Mouse (Mus musculus) liver, adult 2 months (tissue): Measurements from ENCODE around the gene Shkbp1. TPM values are rescaled to one million over a fixed set of nuclear protein-coding genes. Genes with fewer than 3 reads are reported as not detected.

Source experiments
- DNase-seq: peaks from one replicate; pipeline ENCODE4 v3.0.0-alpha.2; 2011; ENCODE audit warnings: low read depth, low spot score; ENCODE audit errors: extremely low read depth
- H3K27ac ChIP-seq: fragments of 200-500 bp; replicated peaks from 2 replicates; pipeline ENCODE4 v1.5.1; 2012; ENCODE audit warnings: low read depth, mild to moderate bottlenecking, control low read depth, inconsistent platforms, low read length; ENCODE audit not compliant: insufficient read depth
- H3K27me3 ChIP-seq: fragments of 200-500 bp; 2 replicates; pipeline ENCODE4 v1.6.1; 2012; ENCODE audit warnings: mild to moderate bottlenecking, moderate library complexity, low read length, inconsistent platforms; ENCODE audit not compliant: control insufficient read depth, insufficient read depth
- H3K36me3 ChIP-seq: fragments of 200-500 bp; 2 replicates; pipeline ENCODE4 v1.6.1; 2012; ENCODE audit warnings: low read length, inconsistent platforms; ENCODE audit not compliant: control insufficient read depth, insufficient read depth
- H3K4me1 ChIP-seq: fragments of 200-500 bp; 2 replicates; pipeline ENCODE4 v1.6.1; 2011; ENCODE audit warnings: low read length; ENCODE audit not compliant: control insufficient read depth, insufficient read depth
- H3K4me3 ChIP-seq: fragments of 200-500 bp; 2 replicates; pipeline ENCODE4 v1.5.1; 2011; ENCODE audit warnings: low read depth, mild to moderate bottlenecking, control low read depth, low read length, moderate library complexity; ENCODE audit not compliant: insufficient read depth
- H3K79me2 ChIP-seq: fragments of 200-500 bp; 2 replicates; pipeline ENCODE4 v1.6.1; 2012; ENCODE audit warnings: inconsistent platforms, mild to moderate bottlenecking, low read length, moderate library complexity; ENCODE audit not compliant: control insufficient read depth, insufficient read depth
- H3K9ac ChIP-seq: fragments of 200-500 bp; 2 replicates; pipeline ENCODE4 v1.6.1; 2012; ENCODE audit warnings: low read depth, mild to moderate bottlenecking, control low read depth, inconsistent platforms, low read length
- CTCF ChIP-seq: fragments of 200-500 bp; IDR thresholded peaks from 2 replicates; pipeline ENCODE4 v1.5.1; 2011; ENCODE audit warnings: low read depth, low read length, control low read depth
- POLR2A ChIP-seq: fragments of 200-500 bp; IDR thresholded peaks from 2 replicates; pipeline ENCODE4 v1.6.1; 2011; ENCODE audit warnings: low read length, control low read depth; ENCODE audit not compliant: insufficient read depth; ENCODE audit errors: extremely low read depth
- WGBS: fragments of 180-500 bp; shearing (Covaris S2); methylation state at CpG from one replicate; pipeline ENCODE4 v1.1.7; 2018; 5-methylcytosine and 5-hydroxymethylcytosine counted together
- polyA plus RNA-seq: library from polyadenylated mRNA; depleted of rRNA; stranded (reverse); fragments of >200 nt; gene quantifications from 2 replicates; pipeline ENCODE4 v1.2.3, GENCODE M21; 2012
- total RNA-seq: library from RNA; depleted of rRNA; stranded (reverse); fragments of >200 nt; gene quantifications from 2 replicates; pipeline ENCODE4 v1.2.3, GENCODE M21; 2014

Shkbp1 gene
- total and polyA plus RNA-seq, 2 experiments, result 3.6 to 23.9 TPM

DNA sequence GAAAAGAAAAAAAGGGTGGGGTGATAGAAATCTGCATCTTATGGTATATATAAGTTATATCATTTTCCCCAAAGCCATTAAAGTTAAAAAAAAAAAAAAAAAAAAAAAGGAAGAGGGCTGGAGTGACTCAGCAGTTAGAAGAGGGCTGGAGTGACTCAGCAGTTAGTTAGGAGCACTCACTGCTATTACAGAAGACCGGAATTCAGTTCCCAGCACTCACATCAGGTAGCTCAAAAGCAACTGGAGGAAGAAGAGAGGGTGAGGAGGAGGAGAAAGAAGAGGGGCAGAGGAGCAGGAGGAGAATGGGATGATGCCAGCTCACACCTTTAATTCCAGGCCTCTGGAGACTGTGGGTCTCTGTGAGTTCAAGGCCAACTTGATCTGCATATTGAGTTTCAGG lies 27.4 kb upstream of the Shkbp1 start:
- Histone ChIP-seq H3K4me1 (no peaks in the 10 kb centered on the region), H3K36me3 (no peaks in the 10 kb centered on the region), H3K4me3 (no peak overlapping the region), H3K27me3 (no peaks in the 10 kb centered on the region), H3K9ac (no peak overlapping the region), H3K27ac (no peak overlapping the region), H3K79me2 (no peaks in the 10 kb centered on the region)
- TF ChIP-seq POLR2A (no peak), CTCF (no peak)
- 91% methylated on average over 1 of the region's 1 CpGs for WGBS
- no peak for DNase-seq

DNA sequence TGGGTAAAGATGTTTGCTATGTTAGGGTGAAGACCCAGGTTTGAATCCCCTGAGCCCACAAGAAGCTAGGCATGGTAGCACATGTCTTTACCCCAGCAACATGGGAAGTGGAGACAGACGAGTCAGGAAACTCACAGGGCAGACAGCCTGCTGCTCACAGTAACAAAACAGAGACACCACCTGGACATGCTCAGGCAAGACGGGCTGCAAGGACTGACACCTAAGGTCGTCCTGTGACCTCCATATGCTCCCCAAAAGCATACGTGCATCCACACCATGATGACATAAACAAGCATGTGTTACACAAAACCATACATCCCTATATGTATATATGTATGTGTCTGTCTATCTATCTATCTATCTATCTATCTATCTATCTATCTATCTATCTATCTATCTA lies 25.7 kb upstream of the Shkbp1 start:
- WGBS, result 72% methylated on average over 4 of the region's 4 CpGs
- TF ChIP-seq POLR2A, result no peak
- no peak for TF ChIP-seq CTCF
- no peak for DNase-seq
- H3K4me1 ChIP-seq, result no peaks in the 10 kb centered on the region
- no peak overlapping the region for H3K4me3 ChIP-seq
- H3K27ac ChIP-seq, result no peak overlapping the region
- no peaks in the 10 kb centered on the region for H3K79me2 ChIP-seq
- H3K9ac ChIP-seq, result no peak overlapping the region
- 0 out of 2 replicates have a peak, but pooled peaks cover 3% of the 10 kb centered on the region for H3K27me3 ChIP-seq
- H3K36me3 ChIP-seq, result no peaks in the 10 kb centered on the region

DNA sequence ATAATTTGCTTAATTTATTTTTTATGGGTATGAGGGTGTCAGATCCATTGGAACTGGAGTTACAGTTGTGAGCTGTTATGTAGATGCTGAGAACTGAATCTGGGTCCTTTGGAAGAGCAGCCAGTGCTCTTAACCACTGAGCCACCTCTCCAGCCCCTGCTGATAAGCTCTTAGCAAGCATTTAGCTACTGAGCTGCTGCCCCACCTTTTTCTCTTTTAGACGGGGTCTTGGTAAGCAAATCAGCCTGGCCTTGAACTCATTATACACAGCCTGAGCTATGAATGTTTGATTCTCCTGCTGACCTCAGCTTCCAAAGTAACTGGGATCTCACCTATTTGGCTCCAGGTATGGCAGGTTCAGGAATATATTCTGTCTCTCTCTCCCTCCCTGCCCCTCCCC lies 25.2 kb upstream of the Shkbp1 start:
- no peak overlapping the region for H3K27ac ChIP-seq
- no peak overlapping the region for H3K9ac ChIP-seq
- no peaks in the 10 kb centered on the region for H3K36me3 ChIP-seq
- H3K4me1 ChIP-seq, result no peaks in the 10 kb centered on the region
- no peak overlapping the region for H3K4me3 ChIP-seq
- WGBS, result 31% methylated on average over 1 of the region's 1 CpGs
- no peak for DNase-seq
- 0 out of 2 replicates have a peak, but pooled peaks cover 4% of the 10 kb centered on the region for H3K27me3 ChIP-seq
- TF ChIP-seq CTCF (no peak), POLR2A (no peak)
- no peaks in the 10 kb centered on the region for H3K79me2 ChIP-seq

DNA sequence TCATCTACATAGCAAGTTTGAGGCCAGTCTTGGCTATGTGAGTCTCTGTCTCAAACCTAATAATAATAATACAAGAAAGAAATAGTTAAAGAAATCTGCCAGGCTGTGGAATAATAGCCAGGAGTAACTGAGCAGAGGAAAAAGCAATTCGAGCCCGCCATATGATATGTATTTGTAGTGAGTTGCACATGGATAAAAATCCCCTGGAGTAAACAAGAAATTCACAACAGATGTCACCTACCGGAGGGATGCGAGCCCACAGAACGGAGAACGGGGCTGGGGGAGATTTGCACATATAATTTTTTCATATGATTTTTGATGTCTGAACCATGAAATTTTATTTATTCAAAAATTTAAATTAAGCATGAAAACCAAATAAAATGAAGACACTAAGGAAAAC lies 24.0 kb upstream of the Shkbp1 start:
- H3K79me2 ChIP-seq, result no peaks in the 10 kb centered on the region
- TF ChIP-seq POLR2A (no peak), CTCF (no peak)
- H3K36me3 ChIP-seq, result no peaks in the 10 kb centered on the region
- no peak overlapping the region for H3K9ac ChIP-seq
- H3K27me3 ChIP-seq, result peaks cover 9% of the 10 kb centered on the region; the same call in 1 of the 2 replicates
- H3K4me3 ChIP-seq, result no peak overlapping the region
- no peaks in the 10 kb centered on the region for H3K4me1 ChIP-seq
- no peak for DNase-seq
- H3K27ac ChIP-seq, result no peak overlapping the region
- WGBS, result 89% methylated on average over 6 of the region's 6 CpGs

DNA sequence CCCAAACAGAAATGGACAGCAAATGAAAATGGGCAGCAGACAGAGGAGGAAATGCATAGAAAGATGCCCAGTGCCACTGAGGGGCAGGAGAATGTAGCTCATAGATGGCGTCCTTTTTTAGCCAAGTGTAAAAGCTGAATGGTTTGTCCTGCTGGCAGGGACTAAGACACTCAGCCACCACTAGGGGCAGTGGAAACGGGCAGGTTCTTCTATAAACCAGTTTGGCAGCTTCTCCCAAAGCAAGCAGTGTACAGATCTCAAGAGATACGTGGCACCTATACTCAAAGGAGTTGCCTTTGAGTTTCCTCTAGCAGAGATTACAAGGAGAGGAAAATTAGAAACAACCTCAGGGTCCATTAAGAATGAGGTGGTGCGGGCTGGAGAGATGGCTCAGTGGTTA lies 22.6 kb upstream of the Shkbp1 start:
- no peak overlapping the region for H3K9ac ChIP-seq
- 17% methylated on average over 4 of the region's 4 CpGs for WGBS

DNA sequence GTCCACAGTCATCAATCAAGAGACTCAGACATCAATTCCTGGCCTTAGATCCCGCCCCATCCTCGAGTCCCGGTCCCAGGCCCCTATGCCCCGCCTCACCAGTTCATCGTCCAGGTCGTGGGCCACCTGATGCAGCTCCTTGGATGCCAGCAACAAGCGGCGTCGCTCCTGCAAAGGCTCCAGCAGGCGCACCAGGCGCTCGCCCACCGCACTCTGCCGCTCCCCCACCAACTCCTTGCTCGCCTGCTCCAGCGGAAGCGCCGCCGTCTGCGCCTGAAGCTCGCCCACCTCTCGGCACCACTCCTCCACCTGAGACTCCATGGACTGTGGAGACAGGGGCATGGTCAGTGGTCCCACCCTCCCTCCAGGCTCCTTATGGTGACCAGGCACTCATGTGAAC lies 19.5 kb upstream of the Shkbp1 start:
- WGBS, result 4% methylated on average over 22 of the region's 22 CpGs
- H3K79me2 ChIP-seq, result no peaks in the 10 kb centered on the region
- H3K4me1 ChIP-seq, result no peaks in the 10 kb centered on the region
- peaks cover 21% of the 10 kb centered on the region for H3K27me3 ChIP-seq
- no peak overlapping the region for H3K9ac ChIP-seq
- DNase-seq, result no peak
- H3K4me3 ChIP-seq, result no peak overlapping the region
- H3K27ac ChIP-seq, result no peak overlapping the region
- TF ChIP-seq CTCF, result no peak
- no peaks in the 10 kb centered on the region for H3K36me3 ChIP-seq

More for the DNA sequence above, 22.6 kb upstream of the Shkbp1 start:
- no peak for DNase-seq
- Histone ChIP-seq H3K27me3 (peaks cover 12% of the 10 kb centered on the region), H3K79me2 (no peaks in the 10 kb centered on the region), H3K36me3 (no peaks in the 10 kb centered on the region), H3K4me1 (no peaks in the 10 kb centered on the region), H3K27ac (no peak overlapping the region), H3K4me3 (no peak overlapping the region)
- TF ChIP-seq POLR2A, result no peak
- TF ChIP-seq CTCF, result peak; percentile 32; the same call in 1 of the 2 replicates
